Mouse (Mus musculus): ENCODE results near the gene Prkca.

DNA sequence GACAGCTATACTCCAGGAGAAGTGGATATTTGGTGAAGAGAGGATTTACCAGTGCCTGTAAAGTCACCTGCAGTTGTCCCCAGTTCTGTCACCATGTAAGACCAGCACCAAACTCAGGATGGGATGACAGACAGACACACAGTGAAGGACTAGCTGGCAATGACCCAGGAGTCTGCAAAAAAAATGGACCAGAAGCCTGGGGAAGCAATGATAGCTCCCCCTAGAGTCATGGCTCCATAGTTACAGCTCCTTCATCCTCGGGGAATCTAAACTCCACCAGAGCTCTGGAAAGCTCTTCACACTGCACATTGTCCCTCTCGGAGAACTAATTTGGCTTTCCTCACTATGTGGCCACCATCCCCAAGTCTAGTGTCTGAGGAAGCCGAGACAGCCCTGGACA is 430.4 kb downstream of the Prkca start:
- no peak for TF ChIP-seq CTCF (conservative IDR thresholded peaks at IDR 0.05; ENCODE audit: insufficient read depth, insufficient read length, low read depth, low read length)
- no peak for TF ChIP-seq POLR2A (IDR thresholded peaks at IDR 0.05; ENCODE audit: low read depth, low read length)
